Mouse (Mus musculus): ENCODE measurements around the gene Dnajb7.

Gene Dnajb7

GRCm38 (mm10) chr15:81408199-81408598, at the start of gene Dnajb7:
Gene Dnajb7 (minus strand): TSS chr15:81408299.
- no peak for DNase-seq (ENCODE audit: low spot score)

GRCm38 (mm10) chr15:81448463-81448862, 40.4 kb upstream of the Dnajb7 start:
- DNase-seq (ENCODE audit: low spot score): peak; percentile 89

DNA sequence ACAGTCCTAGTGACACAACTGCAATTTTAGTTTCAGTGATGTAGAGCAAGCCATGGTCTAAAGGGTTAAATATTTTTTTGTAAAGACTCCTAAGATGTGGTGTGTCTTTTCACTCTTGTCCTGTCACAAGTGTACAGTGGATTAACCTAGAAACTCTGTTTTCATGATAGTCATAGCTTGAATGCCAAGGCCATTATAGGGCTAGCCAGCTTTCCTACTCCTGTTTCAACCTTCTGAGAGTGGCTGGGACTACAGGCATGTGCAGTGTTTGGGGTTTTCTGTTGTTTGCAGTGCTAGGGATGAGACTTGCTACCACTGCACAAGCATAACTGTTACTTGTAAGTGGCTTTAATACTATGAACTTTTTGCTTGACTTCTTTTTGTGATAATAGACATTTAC, 31.1 kb upstream of the Dnajb7 start:
- DNase-seq (ENCODE audit: low spot score): no peak

- DNase-seq (ENCODE audit: low spot score): no peak
Observed at GRCm38 (mm10) chr15:81438345-81438744, 30.2 kb upstream of the Dnajb7 start.

DNA sequence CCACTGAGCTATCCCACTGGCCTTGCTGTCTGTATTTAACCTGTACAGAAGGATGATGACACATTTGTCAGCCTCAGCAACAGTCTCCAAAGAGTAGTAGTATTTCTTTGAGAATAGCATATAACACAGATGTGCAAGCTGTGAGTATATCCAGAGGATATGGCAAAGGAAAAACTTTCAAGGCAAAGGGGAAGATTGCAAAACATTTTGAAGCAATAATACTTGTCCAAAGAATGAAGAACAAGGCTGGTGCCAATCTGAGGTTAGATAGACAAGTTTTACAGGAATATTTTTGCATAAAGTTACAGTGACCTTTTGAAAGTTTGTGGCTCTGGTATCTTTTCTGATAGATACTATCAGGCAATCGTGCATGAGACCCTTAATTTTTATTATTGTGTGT, 23.1 kb upstream of the Dnajb7 start:
- DNase-seq (ENCODE audit: low spot score): no peak

- no peak for DNase-seq (ENCODE audit: low spot score)
Observed at GRCm38 (mm10) chr15:81427947-81428346, 19.8 kb upstream of the Dnajb7 start.

GRCm38 (mm10) chr15:81425311-81425710, 17.2 kb upstream of the Dnajb7 start:
- DNase-seq (ENCODE audit: low spot score): no peak

DNA sequence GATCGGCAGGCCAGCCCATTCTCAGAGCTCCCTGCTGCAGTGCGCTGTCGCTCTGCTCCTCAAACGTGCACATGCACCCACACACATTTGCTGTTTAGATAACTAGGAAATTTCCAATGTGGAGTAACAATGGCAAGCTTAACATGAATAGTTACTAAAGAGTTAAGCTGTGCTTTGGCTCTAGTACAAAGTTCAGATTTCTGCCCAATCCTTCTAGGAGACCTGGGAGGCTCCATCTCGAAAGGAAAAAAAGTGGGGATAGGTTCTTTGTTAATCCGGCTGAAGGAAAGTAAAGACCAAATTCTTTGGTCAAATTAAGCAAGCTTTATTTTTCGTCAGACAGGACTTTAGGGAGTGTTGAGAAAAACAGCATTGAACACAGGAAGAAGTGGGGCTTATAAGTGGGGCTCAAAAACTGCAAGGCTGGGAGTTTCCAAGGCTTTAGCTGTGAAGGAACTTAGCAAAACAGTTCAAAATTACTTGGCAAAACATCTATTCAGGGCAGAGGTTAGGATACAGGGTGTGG, 14.1 kb upstream of the Dnajb7 start:
- DNase-seq (ENCODE audit: low spot score): no peak

DNA sequence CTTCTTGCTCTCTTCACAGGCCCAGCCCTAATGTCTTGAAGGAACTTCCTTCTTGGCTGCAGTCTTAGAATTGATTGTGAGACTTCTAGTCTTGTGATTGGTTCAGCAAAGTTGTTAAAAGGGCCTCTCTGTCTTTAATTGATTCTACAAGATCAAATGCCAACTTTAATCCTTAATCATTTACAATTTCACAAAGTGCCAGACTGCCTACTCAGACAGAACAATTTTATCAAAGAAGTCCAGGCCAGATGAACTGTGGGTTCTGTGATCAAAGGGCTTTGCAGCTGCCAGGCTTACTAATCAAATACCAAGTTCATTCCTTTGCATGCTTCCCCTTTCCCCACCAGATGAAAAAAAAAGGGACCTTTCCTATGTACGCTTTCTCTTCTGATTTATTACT, 13.4 kb upstream of the Dnajb7 start:
- DNase-seq (ENCODE audit: low spot score): no peak

DNA sequence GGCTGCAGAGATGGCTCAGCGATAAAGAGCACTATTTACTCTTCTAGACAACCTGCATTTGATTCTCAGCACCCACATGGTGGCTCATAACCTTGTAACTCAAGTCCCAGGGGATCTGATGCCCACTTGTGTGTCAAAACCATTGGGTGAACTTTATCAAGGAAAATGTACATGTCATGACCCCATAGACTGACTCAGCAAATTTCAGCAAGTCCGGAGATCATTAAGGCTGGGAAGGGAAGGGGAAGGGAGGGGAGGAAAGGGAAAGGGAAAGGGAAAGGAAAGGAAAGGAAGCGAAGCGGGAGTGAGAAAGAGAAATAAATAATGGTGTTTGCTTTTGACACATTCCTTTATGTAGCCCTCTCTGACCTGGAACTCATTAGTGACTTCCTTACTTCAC, 10.0 kb upstream of the Dnajb7 start:
- DNase-seq (ENCODE audit: low spot score): no peak

- peak; percentile 30 for DNase-seq (ENCODE audit: low spot score)
Observed at GRCm38 (mm10) chr15:81416763-81417310, 8.7 kb upstream of the Dnajb7 start.

- DNase-seq (ENCODE audit: low spot score): no peak
Observed at GRCm38 (mm10) chr15:81405008-81405407, 3.1 kb downstream of the Dnajb7 start.

DNA sequence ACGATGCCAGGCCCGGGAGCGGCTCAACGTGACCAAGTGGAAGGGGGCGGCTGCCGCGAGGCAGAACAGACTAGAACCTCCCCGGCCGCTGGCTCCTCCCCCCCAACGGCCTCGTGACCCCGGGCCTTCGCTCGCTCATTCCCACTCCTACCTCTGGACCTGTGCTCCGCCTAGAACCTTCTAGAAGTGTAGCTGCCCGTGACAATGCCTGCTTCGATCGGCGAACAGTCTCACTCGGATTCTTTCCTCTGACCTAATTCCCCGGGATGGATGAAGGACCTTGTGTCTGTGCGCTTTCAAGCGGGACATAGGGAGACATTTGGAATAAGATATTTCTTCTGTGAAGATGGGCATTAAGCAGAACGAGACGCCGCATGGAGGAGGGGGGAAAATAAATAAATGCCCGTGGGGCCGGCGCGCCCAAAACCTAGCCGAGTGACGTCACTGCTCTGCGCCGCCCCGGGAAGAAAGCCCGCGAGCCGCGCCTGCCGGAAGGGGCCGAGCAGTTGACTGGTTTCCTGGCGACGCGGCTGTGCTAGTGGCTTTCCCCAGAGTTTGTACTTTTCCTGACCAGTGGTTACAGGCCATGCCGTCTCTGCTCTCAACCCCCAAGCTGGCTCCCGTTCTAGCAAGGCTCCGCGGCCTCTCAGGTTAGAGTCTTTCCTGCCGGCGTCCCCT, 8.3 kb downstream of the Dnajb7 start, which contains the start of the genes St13 and Xpnpep3:
Gene St13 (minus strand): TSS at position 440 of the 678 bp plus-strand sequence.
Gene Xpnpep3 (plus strand): TSS at position 501 of the 678 bp plus-strand sequence.
- DNase-seq (ENCODE audit: low spot score): peak; percentile 97

GRCm38 (mm10) chr15:81399297-81399637, 8.8 kb downstream of the Dnajb7 start:
- no peak for DNase-seq (ENCODE audit: low spot score)

- no peak for DNase-seq (ENCODE audit: low spot score)
Observed at GRCm38 (mm10) chr15:81398189-81398588, 9.9 kb downstream of the Dnajb7 start.

- DNase-seq (ENCODE audit: low spot score): no peak
Observed at GRCm38 (mm10) chr15:81394211-81394915, 13.7 kb downstream of the Dnajb7 start.

DNA sequence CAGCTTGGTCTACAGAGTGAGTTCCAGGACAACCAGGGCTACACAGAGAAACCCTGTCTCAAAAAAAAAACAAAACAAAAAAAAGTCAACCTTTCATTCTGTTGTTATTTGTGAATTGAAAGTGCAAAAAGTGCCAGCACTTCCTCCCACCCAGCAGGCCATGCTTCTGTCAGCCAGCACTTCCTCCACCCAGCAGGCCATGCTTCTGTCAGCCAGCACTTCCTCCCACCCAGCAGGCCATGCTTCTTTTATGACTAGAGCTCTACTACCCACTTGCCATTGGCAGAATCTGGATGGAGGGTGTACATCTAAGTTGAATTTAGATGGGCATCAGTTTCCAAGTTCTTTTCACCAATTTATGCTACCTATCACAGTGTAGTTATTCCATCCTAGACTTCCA, 15.1 kb downstream of the Dnajb7 start:
- no peak for DNase-seq (ENCODE audit: low spot score)

DNA sequence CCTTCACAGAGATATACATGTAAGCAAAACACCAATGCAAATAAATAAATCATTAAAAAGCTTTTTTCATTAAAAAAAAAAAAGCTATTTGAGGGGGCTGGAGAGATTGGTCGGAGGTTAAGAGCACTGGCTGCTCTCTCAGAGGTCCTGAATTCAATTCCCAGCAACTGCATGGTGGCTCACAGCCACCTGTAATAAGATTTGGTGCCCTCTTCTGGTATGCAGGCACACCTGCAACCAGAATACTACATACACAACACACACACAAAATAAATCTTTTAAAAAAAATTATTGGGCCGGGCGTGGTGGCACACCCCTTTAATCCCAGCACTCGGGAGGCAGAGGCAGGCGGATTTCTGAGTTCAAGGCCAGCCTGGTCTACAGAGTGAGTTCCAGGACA, 21.8 kb downstream of the Dnajb7 start:
- no peak for DNase-seq (ENCODE audit: low spot score)

- DNase-seq (ENCODE audit: low spot score): no peak
Observed at GRCm38 (mm10) chr15:81378845-81379244, 29.3 kb downstream of the Dnajb7 start.

DNA sequence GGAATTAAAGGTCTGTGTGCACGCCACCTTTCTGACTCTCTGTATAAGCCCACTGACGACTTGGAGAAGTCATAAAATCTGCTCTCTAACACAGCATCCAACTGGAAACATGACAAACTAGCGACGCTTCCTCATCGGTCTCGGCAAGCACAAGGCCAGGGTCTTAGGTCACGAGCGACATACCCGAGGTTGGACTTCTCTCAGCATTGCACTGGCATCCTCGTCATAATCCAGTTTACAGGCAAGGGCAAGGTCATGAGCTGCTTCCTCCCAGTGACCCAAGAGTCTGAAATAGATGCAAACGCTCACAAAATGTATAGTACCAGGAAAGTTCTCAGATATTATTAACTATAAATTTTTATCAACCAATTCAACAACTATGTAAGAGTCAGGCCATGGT, 33.5 kb downstream of the Dnajb7 start:
- DNase-seq (ENCODE audit: low spot score): no peak

DNA sequence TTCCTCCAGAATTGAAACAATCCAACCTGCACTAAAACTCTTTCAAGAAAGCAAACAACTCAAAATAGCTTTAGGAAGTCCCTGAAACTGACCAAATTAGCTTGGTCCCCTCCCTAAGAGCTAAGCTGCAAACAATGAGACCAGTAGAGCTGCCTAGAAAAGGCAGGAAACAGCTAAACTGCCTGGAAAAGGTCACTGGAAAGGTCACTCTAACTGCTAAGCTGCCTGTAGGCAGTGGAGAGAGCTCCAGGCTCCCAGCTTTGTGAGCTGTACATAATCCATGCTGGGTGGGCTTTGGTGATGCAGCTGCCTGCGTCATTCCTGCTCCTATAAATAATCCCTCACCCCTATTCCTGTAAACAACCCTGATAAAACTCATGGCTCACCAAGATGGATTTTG, 37.7 kb downstream of the Dnajb7 start:
- no peak for DNase-seq (ENCODE audit: low spot score)

GRCm38 (mm10) chr15:81368601-81369000, 39.5 kb downstream of the Dnajb7 start:
- no peak for DNase-seq (ENCODE audit: low spot score)

GRCm38 (mm10) chr15:81366241-81366640, 41.9 kb downstream of the Dnajb7 start:
- no peak for DNase-seq (ENCODE audit: low spot score)
